Mouse (Mus musculus) embryonic facial prominence, embryonic 11.5 days (tissue): Measurements from ENCODE around the gene Pdhb. TPM values are rescaled to one million over a fixed set of nuclear protein-coding genes. Genes with fewer than 3 reads are reported as not detected.
A peak's percentile ranks its signal among the peaks of the same experiment; 100 is the strongest.

ENCODE experiments used
- ATAC-seq: fragments of 200-750 bp; cut with Nextera tagmentation; replicated peaks from 2 replicates; pipeline ENCODE4 v1.8.0; 2017; ENCODE audit warnings: low read depth; ENCODE audit not compliant: insufficient number of reproducible peaks, low FRiP score, low TSS enrichment
- DNase-seq: peaks from one replicate; pipeline ENCODE4 v3.0.0-alpha.2; 2015; ENCODE audit warnings: low spot score
- H3K27ac ChIP-seq: fragments of 300-500 bp; sonication (generic); replicated peaks from 2 replicates; pipeline ENCODE4 v1.5.1; 2014; ENCODE audit warnings: mild to moderate bottlenecking, low read depth, low read length, control low read depth
- H3K27me3 ChIP-seq: fragments of 300-500 bp; sonication (generic); 2 replicates; pipeline ENCODE4 v1.6.1; 2014; ENCODE audit warnings: mild to moderate bottlenecking, low read length, moderate library complexity, mixed read lengths; ENCODE audit not compliant: control insufficient read depth, insufficient read depth
- H3K36me3 ChIP-seq: fragments of 300-500 bp; sonication (generic); replicated peaks from 2 replicates; pipeline ENCODE4 v1.6.1; 2014; ENCODE audit warnings: low read depth, mild to moderate bottlenecking, low read length, moderate library complexity, mixed read lengths; ENCODE audit not compliant: control insufficient read depth, insufficient read depth
- H3K4me1 ChIP-seq: fragments of 300-500 bp; sonication (generic); 2 replicates; pipeline ENCODE4 v1.6.1; 2014; ENCODE audit warnings: low read length, mixed read lengths; ENCODE audit not compliant: control insufficient read depth, insufficient read depth
- H3K4me2 ChIP-seq: fragments of 300-500 bp; sonication (generic); 2 replicates; pipeline ENCODE4 v1.6.1; 2014; ENCODE audit warnings: low read depth, mild to moderate bottlenecking, control low read depth, low read length, moderate library complexity
- H3K4me3 ChIP-seq: fragments of 300-500 bp; sonication (generic); 2 replicates; pipeline ENCODE4 v1.5.1; 2014; ENCODE audit warnings: low read depth, low read length, control low read depth
- H3K9ac ChIP-seq: fragments of 300-500 bp; sonication (generic); replicated peaks from 2 replicates; pipeline ENCODE4 v1.6.1; 2014; ENCODE audit warnings: mild to moderate bottlenecking, control low read depth, low read length
- H3K9me3 ChIP-seq: fragments of 300-500 bp; sonication (generic); replicated peaks from 2 replicates; pipeline ENCODE4 v1.6.1; 2016; ENCODE audit warnings: mild to moderate bottlenecking, low read length, inconsistent platforms, mixed read lengths; ENCODE audit not compliant: control insufficient read depth
- WGBS: fragments of 180-500 bp; shearing (Covaris S2); extraction: QIAGEN DNeasy Blood & Tissue Kit; methylation state at CpG from one replicate; pipeline ENCODE4 v1.1.7; 2014; 5-methylcytosine and 5-hydroxymethylcytosine counted together
- polyA plus RNA-seq: library from polyadenylated mRNA; unstranded; fragments of >200 nt; fragmentation: Nextera tagmentation; extraction: Ambion mirVana; gene quantifications from 2 replicates; pipeline ENCODE4 v1.2.1, GENCODE M21; 2014

Pdhb gene
- polyA plus RNA-seq, 1 experiment from 2014 or later, result 229 TPM

DNA sequence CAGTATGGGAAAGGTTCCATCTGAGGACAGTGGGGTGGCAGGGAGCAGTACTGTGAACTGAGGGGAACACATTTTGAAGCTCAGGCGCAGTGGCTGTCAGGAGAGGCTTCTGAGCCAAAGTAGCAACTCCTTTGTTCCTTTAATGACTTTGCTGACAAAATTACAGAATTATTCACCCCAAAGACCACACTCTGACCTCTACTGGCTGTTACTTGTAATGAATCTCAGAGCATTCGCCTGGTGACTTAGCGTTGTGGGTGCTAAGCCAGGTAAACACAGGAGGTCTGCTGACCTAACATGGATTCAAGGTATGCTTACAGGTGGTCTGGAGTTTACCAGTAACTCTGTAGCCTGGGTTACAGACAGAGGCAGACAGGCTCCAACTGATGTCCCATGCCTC, 15.9 kb downstream of the Pdhb start:
- no peak overlapping the region for H3K9ac ChIP-seq
- WGBS, result 34% methylated on average over 3 of the region's 3 CpGs
- no peak overlapping the region for H3K4me3 ChIP-seq
- H3K4me2 ChIP-seq, result no peak overlapping the region
- H3K27ac ChIP-seq, result no peak overlapping the region
- ATAC-seq (no peak), DNase-seq (peak; percentile 40)
- H3K27me3 ChIP-seq, result no peaks in the 10 kb centered on the region
- no peaks in the 10 kb centered on the region for H3K9me3 ChIP-seq
- H3K36me3 ChIP-seq, result no peaks in the 10 kb centered on the region; the same call in 1 of the 2 replicates
- no peaks in the 10 kb centered on the region for H3K4me1 ChIP-seq

DNA sequence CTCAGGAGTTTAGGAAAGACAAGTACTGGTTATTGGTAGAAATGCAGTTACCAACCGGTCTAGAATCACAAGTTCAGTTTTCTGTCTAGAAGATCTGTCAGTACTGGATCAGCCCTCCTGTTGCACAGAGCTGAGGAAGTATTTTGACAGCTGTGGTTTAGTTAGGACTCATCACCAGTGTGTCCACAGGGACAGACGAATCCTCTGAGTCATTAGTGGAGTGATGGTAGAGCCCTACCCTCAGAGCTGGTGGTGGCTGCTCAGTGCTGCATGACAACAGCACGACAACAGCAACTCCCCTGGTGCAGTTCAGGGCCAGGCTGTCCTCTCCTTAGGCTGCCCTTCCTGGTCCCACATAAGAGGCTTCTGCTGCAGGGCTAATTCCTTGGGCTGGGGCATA, 18.8 kb downstream of the Pdhb start:
- DNase-seq (no peak), ATAC-seq (no peak)
- no peaks in the 10 kb centered on the region for H3K36me3 ChIP-seq
- no peaks in the 10 kb centered on the region for H3K4me1 ChIP-seq
- no peaks in the 10 kb centered on the region for H3K9me3 ChIP-seq
- WGBS, result 61% methylated on average over 3 of the region's 3 CpGs
- H3K27ac ChIP-seq, result no peak overlapping the region
- H3K27me3 ChIP-seq, result no peaks in the 10 kb centered on the region
- H3K4me2 ChIP-seq, result no peak overlapping the region
- no peak overlapping the region for H3K4me3 ChIP-seq
- no peak overlapping the region for H3K9ac ChIP-seq

DNA sequence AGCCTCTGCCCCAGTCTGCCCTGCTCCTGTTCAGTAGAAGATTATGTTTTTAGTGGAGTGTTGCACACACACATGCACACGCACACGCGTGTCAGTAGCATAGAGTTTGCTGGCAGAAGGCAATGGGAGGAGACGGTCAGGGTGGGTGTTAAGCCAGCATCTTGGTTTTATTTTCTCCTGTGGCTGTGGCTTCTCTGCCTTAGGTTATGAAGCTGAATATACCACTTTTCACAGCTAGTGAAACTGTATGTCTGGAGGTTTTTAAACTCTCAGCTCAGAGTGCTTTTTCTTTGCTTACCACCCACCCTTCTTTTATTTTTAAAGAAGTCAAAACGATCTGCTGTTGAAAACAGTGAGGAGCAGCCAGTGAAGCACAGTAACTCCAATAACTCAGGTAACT, 21.1 kb downstream of the Pdhb start:
- H3K9ac ChIP-seq, result no peak overlapping the region

DNA sequence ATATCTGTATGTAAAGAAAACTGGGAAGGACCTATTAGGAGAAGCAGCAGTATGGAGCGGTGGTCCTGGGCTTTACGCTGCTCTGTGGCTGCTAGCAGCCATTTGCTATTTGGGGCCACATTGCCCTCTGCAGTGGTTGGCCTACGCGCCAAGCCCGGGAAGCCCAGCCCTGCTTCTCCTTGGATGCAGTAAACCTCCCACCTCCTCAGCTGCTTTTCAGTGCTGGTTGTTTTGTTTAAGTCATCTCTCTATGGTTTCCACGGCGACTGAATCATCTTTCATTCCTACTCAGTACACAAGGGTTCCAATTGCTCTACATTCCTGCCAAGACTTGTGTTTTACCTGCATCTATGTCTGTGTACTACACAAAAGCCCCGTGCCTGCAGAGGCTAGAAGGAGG, 24.0 kb downstream of the Pdhb start:
- H3K27me3 ChIP-seq, result no peaks in the 10 kb centered on the region
- H3K4me3 ChIP-seq, result no peak overlapping the region
- no peaks in the 10 kb centered on the region for H3K9me3 ChIP-seq
- H3K4me1 ChIP-seq, result no peaks in the 10 kb centered on the region
- WGBS, result 83% methylated on average over 8 of the region's 8 CpGs
- no peak overlapping the region for H3K4me2 ChIP-seq
- no peak overlapping the region for H3K27ac ChIP-seq
- H3K9ac ChIP-seq, result no peak overlapping the region
- ATAC-seq (no peak), DNase-seq (no peak)
- peaks cover 4% of the 10 kb centered on the region; the same call in 1 of the 2 replicates for H3K36me3 ChIP-seq

More for the DNA sequence above, 21.1 kb downstream of the Pdhb start:
- H3K4me3 ChIP-seq, result no peak overlapping the region
- H3K27ac ChIP-seq, result no peak overlapping the region
- H3K9me3 ChIP-seq, result no peaks in the 10 kb centered on the region
- H3K27me3 ChIP-seq, result no peaks in the 10 kb centered on the region
- no peak overlapping the region for H3K4me2 ChIP-seq
- H3K4me1 ChIP-seq, result no peaks in the 10 kb centered on the region
- no peak for ATAC-seq
- no peak for DNase-seq
- no peaks in the 10 kb centered on the region for H3K36me3 ChIP-seq
- 92% methylated on average over 5 of the region's 5 CpGs for WGBS

DNA sequence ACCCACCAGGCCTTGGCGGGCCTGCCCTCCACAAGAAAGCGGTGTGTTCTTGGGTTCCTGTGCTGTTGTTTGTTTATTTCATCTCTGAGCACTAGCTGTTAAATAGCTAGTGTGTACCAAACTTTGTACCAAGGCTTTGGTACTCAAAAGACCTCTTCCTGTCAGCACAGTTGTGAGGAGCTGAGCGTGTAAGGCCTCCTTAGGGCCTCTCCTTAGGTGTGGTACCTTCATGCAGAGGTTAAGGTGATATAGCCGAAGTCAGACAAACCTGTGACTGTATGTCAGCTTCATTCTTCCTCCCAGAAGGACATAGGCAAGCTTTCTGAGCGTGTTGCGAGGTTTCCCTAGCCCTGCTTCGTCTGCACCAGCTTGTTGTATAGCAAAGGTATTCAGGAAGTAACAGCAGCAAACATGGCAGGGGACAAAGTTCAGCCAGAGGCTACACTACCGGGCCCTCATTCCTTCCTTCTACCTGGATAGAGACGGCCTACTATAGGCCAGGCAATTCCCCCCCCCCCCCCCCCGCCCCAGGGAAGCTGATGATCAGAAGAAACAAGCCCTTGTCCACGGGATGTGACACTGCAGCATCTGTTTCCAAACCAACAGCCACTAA, 26.1 kb downstream of the Pdhb start:
- no peak overlapping the region for H3K4me2 ChIP-seq
- H3K9me3 ChIP-seq, result no peaks in the 10 kb centered on the region
- H3K36me3 ChIP-seq, result peaks cover 4% of the 10 kb centered on the region; the same call in 1 of the 2 replicates
- DNase-seq (no peak), ATAC-seq (no peak)
- WGBS, result 82% methylated on average over 10 of the region's 11 CpGs
- no peak overlapping the region for H3K27ac ChIP-seq
- H3K27me3 ChIP-seq, result no peaks in the 10 kb centered on the region
- no peak overlapping the region for H3K9ac ChIP-seq
- H3K4me1 ChIP-seq, result no peaks in the 10 kb centered on the region
- H3K4me3 ChIP-seq, result no peak overlapping the region

DNA sequence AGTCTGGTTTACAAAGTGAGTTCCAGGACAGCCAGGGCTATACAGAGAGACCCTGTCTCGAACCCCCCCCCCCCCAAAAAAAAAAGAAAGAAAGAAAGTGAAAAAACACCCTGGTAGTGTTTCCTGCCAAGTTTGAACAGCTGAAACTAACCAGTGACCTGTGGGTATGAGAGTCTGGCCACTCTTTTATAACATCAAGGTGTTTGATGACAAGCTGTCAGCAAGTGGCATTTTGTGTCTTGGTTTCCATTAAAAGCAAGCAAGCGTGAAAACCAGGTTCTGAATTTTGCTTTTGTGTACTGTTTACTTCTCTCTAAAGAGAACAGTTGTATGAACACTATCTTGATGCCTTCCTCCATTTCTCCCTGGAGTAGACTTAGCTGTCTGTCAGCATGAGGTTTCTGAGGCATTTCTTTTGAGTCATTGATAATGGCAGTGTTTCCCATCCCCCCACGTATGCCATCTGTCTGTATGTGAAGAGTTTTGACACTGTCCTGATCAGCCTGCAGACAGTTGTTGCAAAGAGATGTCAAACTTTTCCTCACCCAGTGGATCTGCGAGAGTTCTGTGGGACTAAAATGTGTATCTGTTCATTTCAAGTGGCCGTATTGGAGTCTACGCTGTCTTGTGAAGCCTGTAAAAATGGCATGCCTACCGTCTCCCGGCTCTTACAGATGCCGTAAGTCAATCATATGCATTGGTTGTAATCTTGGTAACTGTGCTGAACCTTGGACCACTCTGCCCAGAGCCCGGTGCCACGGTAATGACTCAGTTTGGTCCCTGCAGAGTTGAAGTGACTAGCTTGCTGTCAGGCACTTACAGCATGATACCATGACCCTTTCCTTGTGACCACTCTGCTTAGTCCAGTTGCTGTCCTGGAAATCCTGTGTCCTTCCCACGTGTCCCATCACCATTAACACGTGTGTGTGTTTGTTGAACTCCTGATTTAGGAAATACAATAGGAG, 26.9 kb downstream of the Pdhb start:
- H3K27me3 ChIP-seq, result no peaks in the 10 kb centered on the region
- peaks cover 4% of the 10 kb centered on the region; the same call in 1 of the 2 replicates for H3K36me3 ChIP-seq
- H3K4me2 ChIP-seq, result no peak overlapping the region
- 90% methylated on average over 13 of the region's 13 CpGs for WGBS
- H3K27ac ChIP-seq, result no peak overlapping the region
- ATAC-seq, result no peak
- no peak overlapping the region for H3K9ac ChIP-seq
- no peak for DNase-seq
- no peaks in the 10 kb centered on the region for H3K4me1 ChIP-seq
- H3K9me3 ChIP-seq, result no peaks in the 10 kb centered on the region
- H3K4me3 ChIP-seq, result no peak overlapping the region

DNA sequence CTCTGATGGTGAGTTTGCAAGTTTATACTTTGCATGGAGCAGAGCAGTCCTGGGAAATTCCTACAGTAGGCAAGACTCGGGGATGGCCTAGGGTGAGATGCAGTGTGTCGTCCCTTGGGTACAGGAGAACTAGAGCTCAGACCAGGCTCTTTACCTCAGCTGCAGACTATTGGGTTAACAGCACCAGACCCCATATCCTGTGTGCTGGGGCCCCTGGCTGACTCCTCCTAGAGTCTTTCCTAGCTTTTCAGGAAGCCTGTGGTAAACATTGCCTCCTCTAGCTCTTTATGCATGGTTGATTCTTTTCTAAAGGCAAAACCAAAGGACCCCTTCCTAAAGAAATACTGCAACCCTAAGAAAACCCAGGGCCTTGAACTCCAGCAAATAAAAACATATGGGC, 31.7 kb downstream of the Pdhb start:
- DNase-seq (no peak), ATAC-seq (no peak)
- no peaks in the 10 kb centered on the region for H3K4me1 ChIP-seq
- H3K4me2 ChIP-seq, result no peak overlapping the region
- WGBS, result 59% methylated on average over 2 of the region's 2 CpGs
- peaks cover 4% of the 10 kb centered on the region; the same call in 1 of the 2 replicates for H3K36me3 ChIP-seq
- H3K4me3 ChIP-seq, result no peak overlapping the region
- H3K9me3 ChIP-seq, result no peaks in the 10 kb centered on the region
- H3K27me3 ChIP-seq, result no peaks in the 10 kb centered on the region
- no peak overlapping the region for H3K9ac ChIP-seq
- no peak overlapping the region for H3K27ac ChIP-seq
